Mouse (Mus musculus) effector memory CD4-positive, alpha-beta T cell, adult 5 months (primary cell): ENCODE measurements around the gene Pet117. TPM values are rescaled to one million over a fixed set of nuclear protein-coding genes. Genes with fewer than 3 reads are reported as not detected.

Experiments used
- polyA plus RNA-seq: library from polyadenylated mRNA; unstranded; fragments of 100-300 nt; shearing (Covaris generic); gene quantifications from one replicate; pipeline ENCODE4 v1.2.1, GENCODE M21; 2017

Gene Pet117
- polyA plus RNA-seq, result 4.6 TPM

GRCm38 (mm10) chr2:144368400-144369019 is at the start of gene Pet117, which contains the start of gene Kat14:
Pet117 (plus strand) TSS chr2:144368996.
Kat14 (plus strand) TSS chr2:144368983.

GRCm38 (mm10) chr2:144331401-144332302 is 37.1 kb upstream of the Pet117 start, which contains the start of gene Ovol2:
Ovol2 (minus strand) TSS chr2:144332146.

Other genes starting within 250 kb of the Pet117 start
- gene Mgme1, start 98.3 kb upstream of the Pet117 start, polyA plus RNA-seq, result 6.9 TPM
- gene Snx5, start 98.1 kb upstream of the Pet117 start, polyA plus RNA-seq, result 215 TPM
- gene Ovol2, start 36.9 kb upstream of the Pet117 start, polyA plus RNA-seq, result 0.65 TPM
- 25.4 TPM for gene Kat14, start within 50 bp of the Pet117 start, polyA plus RNA-seq
- 0.14 TPM for gene Dzank1, start 158.4 kb downstream of the Pet117 start, polyA plus RNA-seq
- 16.5 TPM for gene Polr3f, start 158.7 kb downstream of the Pet117 start, polyA plus RNA-seq
- 5.8 TPM for gene Rbbp9, start 181.9 kb downstream of the Pet117 start, polyA plus RNA-seq
- gene Sec23b, start 187.2 kb downstream of the Pet117 start, polyA plus RNA-seq, result 77.3 TPM
- 12.8 TPM for gene Smim26, start 225.1 kb downstream of the Pet117 start, polyA plus RNA-seq
- 68.3 TPM for gene Dtd1, start 230.9 kb downstream of the Pet117 start, polyA plus RNA-seq